ENCODE assay signal across 9 mouse cellular contexts in the genomic region with DNA sequence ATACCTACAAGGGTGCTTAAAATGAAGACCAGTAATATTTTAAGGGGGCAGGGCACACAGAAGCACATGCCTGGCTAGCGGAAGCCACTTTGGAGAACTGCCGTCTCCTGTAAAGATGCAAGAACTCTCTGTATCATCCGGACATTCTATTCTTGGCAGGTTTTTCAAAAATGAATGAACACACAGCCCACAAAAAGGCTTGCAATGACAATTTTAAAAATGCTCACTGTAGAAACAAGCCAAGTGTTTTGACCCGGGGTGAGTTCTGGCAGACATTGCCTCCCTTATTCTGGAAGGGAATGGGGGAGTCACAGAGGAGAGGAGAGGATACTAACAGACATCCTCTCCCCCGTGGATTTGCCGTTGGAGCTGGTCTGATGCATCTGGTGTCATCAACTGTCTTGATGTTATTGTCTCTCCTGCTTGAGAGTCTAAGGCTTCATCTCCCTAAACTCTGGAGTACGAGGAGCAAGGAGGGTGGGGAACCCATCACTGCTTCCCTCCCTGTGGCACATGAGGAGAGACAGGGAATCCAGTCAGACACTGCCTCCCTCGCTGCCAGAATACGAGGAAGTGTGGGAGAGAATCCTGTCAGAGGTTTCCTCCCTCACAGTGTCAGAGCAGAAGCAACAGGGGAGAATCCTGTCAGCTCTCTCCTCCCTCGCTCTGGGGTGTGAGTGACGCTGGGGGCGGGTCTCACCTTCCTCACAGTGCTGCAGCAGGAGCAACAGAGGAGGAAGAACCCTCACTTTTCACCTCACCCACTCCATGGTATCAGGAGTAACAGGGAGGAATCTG. TPM values are rescaled to one million over a fixed set of nuclear protein-coding genes. Genes with fewer than 3 reads are reported as not detected.
DNase-seq lines count a peak whose midpoint lies in the region; ATAC-seq lines count a peak whose summit lies in the region.
"Had no signal": no experiment of that assay in that cellular context is flagged by ENCODE, and none has a peak within 500 bp of the region (broad histone marks: within the 10 kb centered on the region; RNA-seq: fewer than 3 reads in every experiment).

No protein-coding gene starts in this region.

- ATAC-seq in heart, embryonic 13.5 days (ENCODE audit: extremely low read depth, insufficient number of reproducible peaks, low FRiP score, low TSS enrichment) = no peak
- peak; percentile 81 for ATAC-seq in kidney, embryonic 16.5 days (ENCODE audit: low FRiP score, low TSS enrichment)
- no peak for ATAC-seq in erythroid progenitor cell, adult 5-6 weeks (replicated peaks; ENCODE audit: low FRiP score, poor library complexity, severe bottlenecking)
- ATAC-seq: Patski had no signal

- DNase-seq in heart, adult 11 months = no peak
- DNase-seq in retina, embryonic 14.5 days (ENCODE audit: low spot score) = peak; percentile 21
- no peak for DNase-seq in retina, postnatal 1 day
- DNase-seq in telencephalon, adult 2 months (ENCODE audit: low read depth, low spot score) = peak; percentile 79
- no peak for DNase-seq in cerebellum, postnatal 4 days (ENCODE audit: low spot score in 2 of 2)

- H3K4me2 ChIP-seq in heart, embryonic 13.5 days = peak overlapping the region; percentile 24
- H3K4me2 ChIP-seq in kidney, embryonic 16.5 days (replicated peaks; ENCODE audit: low read depth, low read length) = peak overlapping the region; percentile 22

- H3K4me1 ChIP-seq in heart, embryonic 13.5 days = peaks cover 9% of the 10 kb centered on the region
- peaks cover 18% of the 10 kb centered on the region for H3K4me1 ChIP-seq in kidney, embryonic 16.5 days (ENCODE audit: insufficient read depth, low read length)

- peaks cover 73% of the 10 kb centered on the region for H3K27me3 ChIP-seq in heart, embryonic 13.5 days (replicated peaks)
- no peaks in the 10 kb centered on the region for H3K27me3 ChIP-seq in kidney, embryonic 16.5 days (ENCODE audit: insufficient read depth, low read length)

- no peaks in the 10 kb centered on the region for H3K9me3 ChIP-seq in heart, embryonic 13.5 days
- H3K9me3 ChIP-seq in kidney, embryonic 16.5 days (ENCODE audit: low read length) = no peaks in the 10 kb centered on the region

- H3K27ac ChIP-seq in heart, embryonic 13.5 days (replicated peaks) = no peak overlapping the region
- H3K27ac ChIP-seq in kidney, embryonic 16.5 days (ENCODE audit: low read length) = no peak overlapping the region; the same call in 1 of the 2 replicates

- 24% methylated on average over 12 of the region's 12 CpGs for WGBS in heart, embryonic 13.5 days
- WGBS in kidney, embryonic 16.5 days = 17% methylated on average over 12 of the region's 12 CpGs

- H3K9ac ChIP-seq in heart, embryonic 13.5 days = no peak overlapping the region
- H3K9ac ChIP-seq in kidney, embryonic 16.5 days (replicated peaks; ENCODE audit: low read length) = no peak overlapping the region

- H3K4me3 ChIP-seq in heart, embryonic 13.5 days = no peak overlapping the region
- no peak overlapping the region for H3K4me3 ChIP-seq in kidney, embryonic 16.5 days (ENCODE audit: low read length)

- H3K36me3 ChIP-seq in heart, embryonic 13.5 days = no peaks in the 10 kb centered on the region
- H3K36me3 ChIP-seq in kidney, embryonic 16.5 days (ENCODE audit: insufficient read depth, low read length) = no peaks in the 10 kb centered on the region

RNA-seq across cellular contexts. Expression of gene Galnt9, which starts 54.3 kb away (rescaled TPM):
- polyA plus RNA-seq in heart, embryonic 13.5 days (2015; fragmentation: Nextera tagmentation; extraction: Ambion mirVana) = not detected in 2 replicates
- polyA plus RNA-seq in kidney, embryonic 16.5 days (2015; fragmentation: Nextera tagmentation; extraction: Ambion mirVana) = 0.44 and 0.69 TPM in 2 replicates
- total RNA-seq in erythroid progenitor cell, adult 5-6 weeks (2015; ENCODE audit: low replicate concordance) = 1.7 and 3.2 TPM in 2 replicates
- 0.26 TPM in 1 of 2 replicates, not detected in the other for total RNA-seq in erythroid progenitor cell, adult 5-6 weeks (2017; ENCODE audit: low replicate concordance)
- polyA plus RNA-seq: Patski had no signal

RNA-seq across cellular contexts. Expression of gene Noc4l, which starts 54.7 kb away (rescaled TPM):
- polyA plus RNA-seq in heart, embryonic 13.5 days (2015; fragmentation: Nextera tagmentation; extraction: Ambion mirVana) = 32.3 and 33.7 TPM in 2 replicates
- 58.9 and 65.0 TPM in 2 replicates for polyA plus RNA-seq in kidney, embryonic 16.5 days (2015; fragmentation: Nextera tagmentation; extraction: Ambion mirVana)
- 12.2 and 18.4 TPM in 2 replicates for total RNA-seq in erythroid progenitor cell, adult 5-6 weeks (2015; ENCODE audit: low replicate concordance)
- total RNA-seq in erythroid progenitor cell, adult 5-6 weeks (2017; ENCODE audit: low replicate concordance) = 3.3 TPM in 2 replicates

RNA-seq across cellular contexts. Expression of gene Ddx51, which starts 54.8 kb away (rescaled TPM):
- polyA plus RNA-seq in heart, embryonic 13.5 days (2015; fragmentation: Nextera tagmentation; extraction: Ambion mirVana) = 11.3 and 13.9 TPM in 2 replicates
- 19.8 and 28.2 TPM in 2 replicates for polyA plus RNA-seq in kidney, embryonic 16.5 days (2015; fragmentation: Nextera tagmentation; extraction: Ambion mirVana)
- 1.4 and 3.4 TPM in 2 replicates for total RNA-seq in erythroid progenitor cell, adult 5-6 weeks (2015; ENCODE audit: low replicate concordance)
- 2.8 TPM in 1 of 2 replicates, not detected in the other for total RNA-seq in erythroid progenitor cell, adult 5-6 weeks (2017; ENCODE audit: low replicate concordance)

Comparison
In these comparisons a context has a peak if more than half of its experiments do, and no peak if none do; other contexts are left out.
1. DNase-seq: peak in retina, embryonic 14.5 days (single experiment) and telencephalon, adult 2 months (single experiment); none in heart, adult 11 months (single experiment), retina, postnatal 1 day (single experiment) and cerebellum, postnatal 4 days (0 of 2).